ENCODE assay signal across 9 mouse cellular contexts in genomic region chr19:18578216-18579011, GRCm38 (mm10). TPM values are rescaled to one million over a fixed set of nuclear protein-coding genes. Genes with fewer than 3 reads are reported as not detected.
DNase-seq lines count a peak whose midpoint lies in the region; ATAC-seq lines count a peak whose summit lies in the region.
"Had no signal": no experiment of that assay in that cellular context is flagged by ENCODE, and none has a peak within 500 bp of the region (broad histone marks: within the 10 kb centered on the region; RNA-seq: fewer than 3 reads in every experiment).

No protein-coding gene starts in this region.

- 59% methylated on average over 17 of the region's 17 CpGs for WGBS in liver, embryonic 15.5 days (ENCODE audit: insufficient replicate concordance)
- 41% methylated on average over 17 of the region's 17 CpGs for WGBS in embryonic facial prominence, embryonic 12.5 days
- WGBS in kidney, embryonic 16.5 days, result 17% methylated on average over 17 of the region's 17 CpGs
- 36% methylated on average over 17 of the region's 17 CpGs for WGBS in neural tube, embryonic 13.5 days

- H3K27ac ChIP-seq in liver, embryonic 15.5 days (replicated peaks), result 0 out of 2 replicates have a peak overlapping the region, but pooled peaks have one; percentile 11
- 0 out of 2 replicates have a peak overlapping the region, but pooled peaks have one; percentile 5 for H3K27ac ChIP-seq in embryonic facial prominence, embryonic 12.5 days
- peak overlapping the region; percentile 90 for H3K27ac ChIP-seq in kidney, embryonic 16.5 days (ENCODE audit: low read length)
- H3K27ac ChIP-seq in neural tube, embryonic 13.5 days (replicated peaks), result no peak overlapping the region

- no peak for ATAC-seq in liver, embryonic 15.5 days (ENCODE audit: insufficient read depth)
- 0 out of 2 replicates have a peak, but pooled peaks have one; percentile 54 for ATAC-seq in embryonic facial prominence, embryonic 12.5 days (ENCODE audit: insufficient number of reproducible peaks, insufficient read depth, low FRiP score, low TSS enrichment)
- ATAC-seq in kidney, embryonic 16.5 days (ENCODE audit: low FRiP score, low TSS enrichment), result peak; percentile 93
- ATAC-seq in neural tube, embryonic 13.5 days (ENCODE audit: low read depth), result no peak

- H3K4me2 ChIP-seq in liver, embryonic 15.5 days, result peak overlapping the region; percentile 27
- peak overlapping the region; percentile 37 for H3K4me2 ChIP-seq in embryonic facial prominence, embryonic 12.5 days (replicated peaks)
- peak overlapping the region; percentile 42 for H3K4me2 ChIP-seq in kidney, embryonic 16.5 days (replicated peaks; ENCODE audit: low read depth, low read length)
- H3K4me2 ChIP-seq in neural tube, embryonic 13.5 days, result peak overlapping the region; percentile 22

- no peak overlapping the region for H3K9ac ChIP-seq in liver, embryonic 15.5 days
- H3K9ac ChIP-seq in embryonic facial prominence, embryonic 12.5 days, result no peak overlapping the region
- H3K9ac ChIP-seq in kidney, embryonic 16.5 days (replicated peaks; ENCODE audit: low read length), result peak overlapping the region; percentile 23
- H3K9ac ChIP-seq in neural tube, embryonic 13.5 days, result no peak overlapping the region

- peaks cover 7% of the 10 kb centered on the region; the same call in 1 of the 2 replicates for H3K4me1 ChIP-seq in liver, embryonic 15.5 days (replicated peaks)
- peaks cover 21% of the 10 kb centered on the region; the same call in 1 of the 2 replicates for H3K4me1 ChIP-seq in embryonic facial prominence, embryonic 12.5 days
- H3K4me1 ChIP-seq in kidney, embryonic 16.5 days (ENCODE audit: insufficient read depth, low read length), result peaks cover 19% of the 10 kb centered on the region
- H3K4me1 ChIP-seq in neural tube, embryonic 13.5 days (replicated peaks), result peaks cover 13% of the 10 kb centered on the region

- no peak for DNase-seq in liver
- DNase-seq in adrenal gland, postnatal 14 days, result no peak
- DNase-seq in layer of hippocampus, adult 8-10 months (ENCODE audit: low spot score in 2 of 2), result no peak
- DNase-seq in urinary bladder, postnatal 36 days (ENCODE audit: low spot score in 2 of 2), result no peak
- DNase-seq: midbrain, embryonic 14.5 days had no signal

- no peaks in the 10 kb centered on the region for H3K9me3 ChIP-seq in liver, embryonic 15.5 days (replicated peaks)
- no peaks in the 10 kb centered on the region for H3K9me3 ChIP-seq in embryonic facial prominence, embryonic 12.5 days
- no peaks in the 10 kb centered on the region for H3K9me3 ChIP-seq in kidney, embryonic 16.5 days (ENCODE audit: low read length)
- no peaks in the 10 kb centered on the region for H3K9me3 ChIP-seq in neural tube, embryonic 13.5 days

- H3K36me3 ChIP-seq in liver, embryonic 15.5 days (replicated peaks), result no peaks in the 10 kb centered on the region
- no peaks in the 10 kb centered on the region for H3K36me3 ChIP-seq in embryonic facial prominence, embryonic 12.5 days
- H3K36me3 ChIP-seq in kidney, embryonic 16.5 days (ENCODE audit: insufficient read depth, low read length), result peaks cover 5% of the 10 kb centered on the region; the same call in 1 of the 2 replicates
- H3K36me3 ChIP-seq in neural tube, embryonic 13.5 days, result no peaks in the 10 kb centered on the region

- no peak overlapping the region for H3K4me3 ChIP-seq in liver, embryonic 15.5 days (replicated peaks)
- no peak overlapping the region for H3K4me3 ChIP-seq in embryonic facial prominence, embryonic 12.5 days
- peak overlapping the region; percentile 2; the same call in 1 of the 2 replicates for H3K4me3 ChIP-seq in kidney, embryonic 16.5 days (ENCODE audit: low read length)
- H3K4me3 ChIP-seq in neural tube, embryonic 13.5 days, result no peak overlapping the region

- H3K27me3 ChIP-seq in liver, embryonic 15.5 days, result no peaks in the 10 kb centered on the region
- no peaks in the 10 kb centered on the region for H3K27me3 ChIP-seq in embryonic facial prominence, embryonic 12.5 days
- no peaks in the 10 kb centered on the region for H3K27me3 ChIP-seq in kidney, embryonic 16.5 days (ENCODE audit: insufficient read depth, low read length)
- H3K27me3 ChIP-seq in neural tube, embryonic 13.5 days, result no peaks in the 10 kb centered on the region

RNA-seq across cellular contexts. Expression of gene Ostf1, which starts 53.2 kb away (rescaled TPM):
- 64.6 and 66.5 TPM in 2 replicates for polyA plus RNA-seq in liver, embryonic 15.5 days (2015; fragmentation: Nextera tagmentation; extraction: Ambion mirVana)
- polyA plus RNA-seq in embryonic facial prominence, embryonic 12.5 days (2016; fragmentation: Nextera tagmentation; extraction: Ambion mirVana), result 45.8 and 53.1 TPM in 2 replicates
- 136 and 150 TPM in 2 replicates for polyA plus RNA-seq in kidney, embryonic 16.5 days (2015; fragmentation: Nextera tagmentation; extraction: Ambion mirVana)
- polyA plus RNA-seq in neural tube, embryonic 13.5 days (2015; fragmentation: Nextera tagmentation; extraction: Ambion mirVana), result 52.3 and 58.8 TPM in 2 replicates
- 100 and 106 TPM in 2 replicates for total RNA-seq in adrenal gland, postnatal 14 days (2021)
- total RNA-seq in layer of hippocampus, adult 8-10 months (2022), result 10 to 100 TPM; 23.5 to 35.8 (median 27.8) TPM

RNA-seq across cellular contexts. Expression of gene Nmrk1, which starts 53.3 kb away (rescaled TPM):
- polyA plus RNA-seq in liver, embryonic 15.5 days (2015; fragmentation: Nextera tagmentation; extraction: Ambion mirVana), result 5.5 and 5.9 TPM in 2 replicates
- 13.9 and 15.6 TPM in 2 replicates for polyA plus RNA-seq in embryonic facial prominence, embryonic 12.5 days (2016; fragmentation: Nextera tagmentation; extraction: Ambion mirVana)
- 28.6 and 29.2 TPM in 2 replicates for polyA plus RNA-seq in kidney, embryonic 16.5 days (2015; fragmentation: Nextera tagmentation; extraction: Ambion mirVana)
- 9.9 and 12.0 TPM in 2 replicates for polyA plus RNA-seq in neural tube, embryonic 13.5 days (2015; fragmentation: Nextera tagmentation; extraction: Ambion mirVana)
- 8.8 and 13.6 TPM in 2 replicates for total RNA-seq in adrenal gland, postnatal 14 days (2021)
- total RNA-seq in layer of hippocampus, adult 8-10 months (2022), result 10 to 100 TPM in 3 of 4 experiments, 1 to 10 TPM in 1; 8.0 to 11.0 (median 10.7) TPM

Comparison
In these comparisons a context has a peak if more than half of its experiments do, and no peak if none do; other contexts are left out.
1. ATAC-seq: peak in embryonic facial prominence, embryonic 12.5 days (single experiment) and kidney, embryonic 16.5 days (single experiment); none in liver, embryonic 15.5 days (single experiment) and neural tube, embryonic 13.5 days (single experiment).
2. Peak in every context shown above with its lines, with median percentiles within 50 percentile points of each other: H3K4me2 ChIP-seq.